Mouse (Mus musculus) heart, postnatal 0 days (tissue): ENCODE measurements around the gene Phf19.

Experiments used
- CTCF ChIP-seq: IDR thresholded peaks from 2 replicates; pipeline ENCODE4 v1.5.1; 2016; ENCODE audit warnings: antibody characterized with exemption, control low read depth, low read depth
- EP300 ChIP-seq: IDR thresholded peaks from 2 replicates; pipeline ENCODE4 v1.6.1; 2016; ENCODE audit warnings: antibody characterized with exemption, low read depth

- TF ChIP-seq CTCF (no peak), EP300 (no peak)
These were observed 10.6 kb downstream of the Phf19 start for GRCm38 (mm10) chr2:34903191-34903590.
